Mouse (Mus musculus) liver, embryonic 14.5 days (tissue): Measurements from ENCODE around the gene Zbtb33.

Experiments
- CTCF ChIP-seq: IDR thresholded peaks from 2 replicates; pipeline ENCODE4 v1.5.1; 2016; ENCODE audit warnings: antibody characterized with exemption, low read depth, control low read depth
- EP300 ChIP-seq: IDR thresholded peaks from 2 replicates; pipeline ENCODE4 v1.6.1; 2016; ENCODE audit warnings: antibody characterized with exemption, low read depth

DNA sequence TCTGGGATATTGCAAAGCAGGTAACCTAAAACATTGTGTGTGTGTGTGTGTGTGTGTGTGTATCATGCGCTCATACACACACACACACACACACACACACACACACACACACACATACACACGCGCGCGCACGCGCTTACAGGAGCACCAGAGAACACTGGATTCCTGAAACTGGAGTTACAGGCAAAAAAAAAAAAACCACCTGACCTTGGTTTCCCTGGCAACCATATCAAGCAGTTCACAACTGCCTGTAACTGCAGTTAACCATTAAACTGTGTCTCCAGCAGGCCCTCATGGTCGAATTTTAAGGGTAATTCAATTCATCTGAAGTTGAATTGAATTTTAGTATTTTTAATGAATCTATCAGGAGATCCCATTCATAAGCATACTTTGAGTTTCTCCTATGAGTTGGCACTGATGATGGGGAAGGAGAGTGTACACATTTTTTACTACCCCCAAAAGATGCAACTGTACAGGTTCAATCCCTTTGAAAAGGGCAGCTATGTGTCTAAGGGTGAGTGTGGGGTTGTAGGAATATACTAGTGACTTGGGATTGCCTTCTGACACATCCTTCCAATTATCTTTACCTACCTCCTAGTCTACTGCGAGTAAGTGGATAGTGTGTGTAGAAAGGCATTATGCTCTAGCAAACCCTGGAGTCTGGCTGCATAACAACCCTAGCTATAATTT, 27.5 kb downstream of the Zbtb33 start:
- TF ChIP-seq CTCF (no peak), EP300 (no peak)
